Mouse (Mus musculus): ENCODE measurements around the gene Rph3a. TPM values are rescaled to one million over a fixed set of nuclear protein-coding genes. Genes with fewer than 3 reads are reported as not detected.
"Not testable (repeated sequence)": the region's sequence is repeated elsewhere in the genome, so short reads cannot be mapped to it uniquely, and the experiment has no call there.

The Rph3a gene
- polyA plus RNA-seq, 1 experiment from 2014 or later, result not detected

DNA sequence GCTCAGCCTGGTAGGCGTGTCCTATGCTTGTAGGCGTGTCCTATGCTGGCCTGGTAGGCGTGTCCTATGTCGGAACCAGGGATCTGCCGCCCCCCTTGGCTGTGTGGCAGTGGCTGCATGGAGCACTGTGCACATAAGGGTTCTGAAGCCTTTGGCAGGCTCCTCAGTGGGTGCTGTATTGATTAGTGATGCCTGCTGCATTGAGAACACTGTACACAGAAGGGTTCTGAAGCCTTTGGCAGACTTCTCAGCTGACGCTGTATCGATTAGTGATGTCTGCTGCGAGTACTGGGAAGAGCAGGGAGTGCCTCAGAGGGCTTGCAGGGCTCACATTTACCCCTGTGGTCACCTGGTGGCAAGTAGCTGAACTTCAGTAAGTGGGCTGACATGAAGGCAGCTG, 71.3 kb downstream of the Rph3a start:
- Histone ChIP-seq H3K36me3 (ENCODE audit: control insufficient read depth, insufficient read depth, low read length) (no peaks in the 10 kb centered on the region), H3K27me3 (ENCODE audit: control insufficient read depth, insufficient read depth, low read length) (no peaks in the 10 kb centered on the region), H3K4me2 (no peak overlapping the region), H3K27ac (ENCODE audit: low read depth, low read length) (no peak overlapping the region), H3K4me3 (ENCODE audit: low read depth, low read length) (no peak overlapping the region), H3K4me1 (ENCODE audit: control insufficient read depth, insufficient read depth, low read length) (no peaks in the 10 kb centered on the region), H3K9me3 (replicated peaks; ENCODE audit: control insufficient read depth, low read length) (no peaks in the 10 kb centered on the region), H3K9ac (ENCODE audit: low read depth, low read length) (no peak overlapping the region)
- WGBS (ENCODE audit: insufficient replicate concordance), result 38% methylated on average over 8 of the region's 8 CpGs
- no peak for ATAC-seq (replicated peaks; ENCODE audit: insufficient number of reproducible peaks, low FRiP score, low TSS enrichment)

GRCm38 (mm10) chr5:120937841-120938240, 72.1 kb downstream of the Rph3a start:
- Histone ChIP-seq H3K27ac (ENCODE audit: low read depth, low read length) (no peak overlapping the region), H3K9me3 (replicated peaks; ENCODE audit: control insufficient read depth, low read length) (no peaks in the 10 kb centered on the region), H3K4me3 (ENCODE audit: low read depth, low read length) (no peak overlapping the region), H3K4me2 (no peak overlapping the region), H3K4me1 (ENCODE audit: control insufficient read depth, insufficient read depth, low read length) (no peaks in the 10 kb centered on the region), H3K27me3 (ENCODE audit: control insufficient read depth, insufficient read depth, low read length) (no peaks in the 10 kb centered on the region), H3K36me3 (ENCODE audit: control insufficient read depth, insufficient read depth, low read length) (no peaks in the 10 kb centered on the region), H3K9ac (ENCODE audit: low read depth, low read length) (no peak overlapping the region)
- WGBS (ENCODE audit: insufficient replicate concordance), result 77% methylated on average over 4 of the region's 4 CpGs
- no peak for ATAC-seq (replicated peaks; ENCODE audit: insufficient number of reproducible peaks, low FRiP score, low TSS enrichment)

DNA sequence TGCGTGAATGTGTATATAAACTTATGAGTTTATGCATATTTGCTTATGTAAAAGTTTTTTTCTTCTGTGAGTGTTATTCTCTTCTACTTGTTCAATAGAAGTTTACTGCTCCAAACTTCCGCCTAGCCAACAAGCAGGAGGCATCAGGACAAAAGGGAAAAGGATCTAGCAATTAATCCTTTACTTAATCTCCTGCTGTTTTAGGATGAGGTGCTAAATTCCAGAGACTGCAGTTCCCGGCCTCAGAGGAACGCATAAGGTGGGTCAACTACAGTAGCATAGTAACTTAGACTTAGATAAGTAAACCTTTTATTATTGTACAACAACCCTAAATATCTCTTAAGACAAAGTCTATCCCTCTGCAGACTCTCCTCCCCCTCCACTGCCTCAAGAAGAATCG, 75.9 kb downstream of the Rph3a start:
- Histone ChIP-seq H3K27ac (ENCODE audit: low read depth, low read length) (no peak overlapping the region), H3K9me3 (replicated peaks; ENCODE audit: control insufficient read depth, low read length) (no peaks in the 10 kb centered on the region), H3K9ac (ENCODE audit: low read depth, low read length) (no peak overlapping the region), H3K4me3 (ENCODE audit: low read depth, low read length) (no peak overlapping the region), H3K4me2 (no peak overlapping the region), H3K36me3 (ENCODE audit: control insufficient read depth, insufficient read depth, low read length) (no peaks in the 10 kb centered on the region), H3K4me1 (ENCODE audit: control insufficient read depth, insufficient read depth, low read length) (no peaks in the 10 kb centered on the region), H3K27me3 (ENCODE audit: control insufficient read depth, insufficient read depth, low read length) (no peaks in the 10 kb centered on the region)
- WGBS (ENCODE audit: insufficient replicate concordance), result 15% methylated on average over 5 of the region's 5 CpGs
- no peak for ATAC-seq (replicated peaks; ENCODE audit: insufficient number of reproducible peaks, low FRiP score, low TSS enrichment)

GRCm38 (mm10) chr5:120927036-120927435, 82.9 kb downstream of the Rph3a start:
- Histone ChIP-seq H3K27me3 (ENCODE audit: control insufficient read depth, insufficient read depth, low read length) (no peaks in the 10 kb centered on the region), H3K9me3 (replicated peaks; ENCODE audit: control insufficient read depth, low read length) (no peaks in the 10 kb centered on the region), H3K27ac (ENCODE audit: low read depth, low read length) (no peak overlapping the region), H3K36me3 (ENCODE audit: control insufficient read depth, insufficient read depth, low read length) (no peaks in the 10 kb centered on the region), H3K4me3 (ENCODE audit: low read depth, low read length) (no peak overlapping the region), H3K4me2 (no peak overlapping the region), H3K4me1 (ENCODE audit: control insufficient read depth, insufficient read depth, low read length) (no peaks in the 10 kb centered on the region), H3K9ac (ENCODE audit: low read depth, low read length) (no peak overlapping the region)
- 4% methylated on average over 1 of the region's 1 CpGs for WGBS (ENCODE audit: insufficient replicate concordance)
- no peak for ATAC-seq (replicated peaks; ENCODE audit: insufficient number of reproducible peaks, low FRiP score, low TSS enrichment)

GRCm38 (mm10) chr5:120926311-120926710, 83.6 kb downstream of the Rph3a start:
- not testable (repeated sequence) for H3K27me3 ChIP-seq (ENCODE audit: control insufficient read depth, insufficient read depth, low read length); H3K9ac ChIP-seq (ENCODE audit: low read depth, low read length); H3K4me3 ChIP-seq (ENCODE audit: low read depth, low read length); H3K4me2 ChIP-seq; ATAC-seq (replicated peaks; ENCODE audit: insufficient number of reproducible peaks, low FRiP score, low TSS enrichment); H3K27ac ChIP-seq (ENCODE audit: low read depth, low read length); H3K9me3 ChIP-seq (replicated peaks; ENCODE audit: control insufficient read depth, low read length); H3K36me3 ChIP-seq (ENCODE audit: control insufficient read depth, insufficient read depth, low read length); H3K4me1 ChIP-seq (ENCODE audit: control insufficient read depth, insufficient read depth, low read length)
- WGBS (ENCODE audit: insufficient replicate concordance), result 34% methylated on average over 2 of the region's 2 CpGs

GRCm38 (mm10) chr5:120924520-120924919, 85.4 kb downstream of the Rph3a start:
- not testable (repeated sequence) for H3K27me3 ChIP-seq (ENCODE audit: control insufficient read depth, insufficient read depth, low read length); H3K9me3 ChIP-seq (replicated peaks; ENCODE audit: control insufficient read depth, low read length); H3K4me1 ChIP-seq (ENCODE audit: control insufficient read depth, insufficient read depth, low read length); H3K4me3 ChIP-seq (ENCODE audit: low read depth, low read length); H3K36me3 ChIP-seq (ENCODE audit: control insufficient read depth, insufficient read depth, low read length); H3K27ac ChIP-seq (ENCODE audit: low read depth, low read length); ATAC-seq (replicated peaks; ENCODE audit: insufficient number of reproducible peaks, low FRiP score, low TSS enrichment); H3K9ac ChIP-seq (ENCODE audit: low read depth, low read length); H3K4me2 ChIP-seq
- 77% methylated on average over 4 of the region's 4 CpGs for WGBS (ENCODE audit: insufficient replicate concordance)

DNA sequence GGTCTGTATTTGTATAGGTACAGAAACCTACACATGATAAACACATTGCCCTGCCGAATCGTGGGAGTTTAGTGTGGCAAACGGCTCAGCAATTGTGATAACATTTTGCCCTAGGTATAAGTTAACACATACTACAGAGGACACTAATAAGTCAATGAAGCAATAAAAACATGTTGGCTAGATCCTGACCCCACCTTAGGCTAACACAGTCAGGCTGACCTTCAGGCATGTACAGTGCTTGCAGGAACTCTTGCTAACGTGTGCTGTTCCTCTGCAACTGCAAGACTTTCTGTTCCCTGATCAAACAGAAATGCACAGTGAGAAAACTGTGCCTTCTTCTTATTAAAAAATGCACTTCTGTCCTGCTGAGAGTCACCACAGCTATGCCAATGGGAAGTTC, 85.9 kb downstream of the Rph3a start:
- WGBS (ENCODE audit: insufficient replicate concordance), result 77% methylated on average over 4 of the region's 4 CpGs

DNA sequence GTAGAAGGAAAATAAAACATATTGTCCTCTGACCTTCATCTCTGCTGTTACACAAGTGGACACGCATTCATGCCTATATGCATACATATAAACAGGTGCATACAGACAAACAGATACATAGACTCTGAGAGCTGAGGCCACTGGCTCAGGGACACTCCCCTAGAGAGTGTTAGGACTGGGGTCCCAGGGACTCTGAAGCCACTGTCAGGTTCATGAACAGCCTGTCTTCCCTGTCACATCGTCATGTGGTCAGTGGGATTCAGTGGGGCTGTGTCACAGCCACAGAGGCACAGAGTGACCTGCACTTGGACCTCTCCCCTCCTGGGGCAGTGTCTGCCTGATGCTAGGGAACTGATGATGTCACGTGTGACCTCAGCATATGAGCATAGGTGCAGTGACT, 89.6 kb downstream of the Rph3a start:
- ATAC-seq (replicated peaks; ENCODE audit: insufficient number of reproducible peaks, low FRiP score, low TSS enrichment), result no peak

More for the DNA sequence above, 85.9 kb downstream of the Rph3a start:
- no peak for ATAC-seq (replicated peaks; ENCODE audit: insufficient number of reproducible peaks, low FRiP score, low TSS enrichment)
- H3K4me1 ChIP-seq (ENCODE audit: control insufficient read depth, insufficient read depth, low read length), result no peaks in the 10 kb centered on the region
- H3K27ac ChIP-seq (ENCODE audit: low read depth, low read length), result no peak overlapping the region
- no peaks in the 10 kb centered on the region for H3K27me3 ChIP-seq (ENCODE audit: control insufficient read depth, insufficient read depth, low read length)
- no peak overlapping the region for H3K4me3 ChIP-seq (ENCODE audit: low read depth, low read length)
- H3K36me3 ChIP-seq (ENCODE audit: control insufficient read depth, insufficient read depth, low read length), result no peaks in the 10 kb centered on the region
- H3K9ac ChIP-seq (ENCODE audit: low read depth, low read length), result no peak overlapping the region
- no peak overlapping the region for H3K4me2 ChIP-seq
- no peaks in the 10 kb centered on the region for H3K9me3 ChIP-seq (replicated peaks; ENCODE audit: control insufficient read depth, low read length)

DNA sequence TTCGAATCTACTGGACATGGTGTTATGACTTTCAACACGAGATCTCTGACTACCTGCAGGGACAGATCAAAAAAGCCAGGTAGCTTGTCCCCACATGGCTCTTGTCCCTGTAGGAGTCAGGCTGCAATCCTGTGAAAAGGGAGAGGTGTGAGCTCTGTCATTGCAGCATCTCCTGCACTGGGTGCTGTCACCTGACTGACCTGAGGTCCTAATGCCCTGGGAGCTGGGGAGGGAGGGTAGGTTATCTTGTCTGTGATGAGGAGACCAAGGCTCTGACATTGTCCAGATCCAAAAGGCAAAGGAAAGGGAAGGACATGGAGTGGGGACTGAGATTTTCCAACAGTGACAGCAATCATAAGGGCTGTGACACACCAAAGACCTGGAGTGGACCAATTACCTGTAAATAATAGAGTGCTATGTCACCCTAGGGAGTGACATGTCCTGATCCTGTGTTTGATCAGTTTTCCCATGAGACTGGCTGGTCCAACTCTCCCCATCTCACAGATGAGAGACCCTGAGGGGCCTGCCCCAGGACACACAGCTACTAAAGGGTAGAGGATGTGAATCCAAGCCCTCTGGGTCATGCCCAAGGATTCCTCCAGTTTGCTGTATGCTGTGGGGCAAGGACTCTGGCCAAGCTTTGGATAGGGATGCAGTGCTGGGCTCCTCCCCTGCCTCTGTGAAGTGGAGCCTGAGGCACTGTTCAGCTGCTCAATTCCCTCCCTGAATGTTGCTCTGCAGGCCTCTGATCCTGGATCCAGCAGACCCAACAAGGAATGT, 90.5 kb downstream of the Rph3a start:
- H3K9ac ChIP-seq (ENCODE audit: low read depth, low read length); H3K4me3 ChIP-seq (ENCODE audit: low read depth, low read length); H3K9me3 ChIP-seq (replicated peaks; ENCODE audit: control insufficient read depth, low read length); H3K27me3 ChIP-seq (ENCODE audit: control insufficient read depth, insufficient read depth, low read length); ATAC-seq (replicated peaks; ENCODE audit: insufficient number of reproducible peaks, low FRiP score, low TSS enrichment); H3K27ac ChIP-seq (ENCODE audit: low read depth, low read length); H3K4me1 ChIP-seq (ENCODE audit: control insufficient read depth, insufficient read depth, low read length); H3K36me3 ChIP-seq (ENCODE audit: control insufficient read depth, insufficient read depth, low read length); H3K4me2 ChIP-seq: not testable (repeated sequence)
- WGBS (ENCODE audit: insufficient replicate concordance), result 53% methylated on average over 2 of the region's 2 CpGs

More for the DNA sequence above, 89.6 kb downstream of the Rph3a start:
- 79% methylated on average over 3 of the region's 3 CpGs for WGBS (ENCODE audit: insufficient replicate concordance)
- Histone ChIP-seq H3K36me3 (ENCODE audit: control insufficient read depth, insufficient read depth, low read length) (no peaks in the 10 kb centered on the region), H3K27me3 (ENCODE audit: control insufficient read depth, insufficient read depth, low read length) (no peaks in the 10 kb centered on the region), H3K4me2 (no peak overlapping the region), H3K4me3 (ENCODE audit: low read depth, low read length) (no peak overlapping the region), H3K9me3 (replicated peaks; ENCODE audit: control insufficient read depth, low read length) (no peaks in the 10 kb centered on the region; the same call in 1 of the 2 replicates), H3K4me1 (ENCODE audit: control insufficient read depth, insufficient read depth, low read length) (no peaks in the 10 kb centered on the region), H3K9ac (ENCODE audit: low read depth, low read length) (no peak overlapping the region), H3K27ac (ENCODE audit: low read depth, low read length) (no peak overlapping the region)
